Mouse (Mus musculus): ENCODE measurements around the gene Shc1.

Gene Shc1

DNA sequence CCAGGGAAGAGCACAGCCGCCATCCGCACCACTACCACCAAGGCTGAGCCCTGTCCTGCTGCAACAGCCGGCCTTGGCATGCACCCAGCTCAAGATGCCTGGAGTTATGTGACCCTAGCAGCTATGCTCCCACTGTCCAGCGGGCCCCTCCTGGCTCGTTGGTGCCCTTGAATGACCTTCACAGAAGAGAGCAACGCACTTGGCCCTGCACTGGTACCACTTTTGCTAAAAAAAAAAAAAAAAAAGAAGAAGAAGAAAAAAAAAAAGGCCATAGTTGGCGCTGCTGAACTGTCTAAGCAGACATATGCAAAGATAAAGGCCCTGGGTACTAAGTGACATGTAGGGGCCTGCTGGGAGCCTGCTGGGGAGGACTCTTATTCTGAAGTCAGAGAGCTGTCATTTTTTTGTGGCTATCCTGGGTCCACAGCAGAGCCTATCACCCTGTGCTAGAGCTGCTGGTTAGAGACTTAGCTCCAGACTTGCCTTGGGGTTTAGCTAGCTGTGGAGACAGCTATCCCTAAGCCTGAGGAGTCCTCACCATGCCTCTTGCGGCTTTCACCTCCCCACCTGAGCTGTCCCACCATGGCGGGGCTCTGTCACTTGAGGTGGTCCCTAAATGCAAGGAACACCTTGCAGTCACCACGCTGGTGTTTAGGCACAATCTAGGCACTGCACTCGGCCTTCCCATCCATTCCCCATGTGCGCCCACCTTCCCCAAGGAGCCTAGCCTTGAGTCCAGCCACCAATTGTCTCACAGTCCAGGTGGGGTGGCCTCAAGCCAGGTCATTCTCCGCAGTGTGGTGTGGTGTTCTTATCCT is 30.7 kb downstream of the Shc1 start:
- no peak for DNase-seq (ENCODE audit: low read depth in 2 of 2, low spot score in 2 of 2)

DNA sequence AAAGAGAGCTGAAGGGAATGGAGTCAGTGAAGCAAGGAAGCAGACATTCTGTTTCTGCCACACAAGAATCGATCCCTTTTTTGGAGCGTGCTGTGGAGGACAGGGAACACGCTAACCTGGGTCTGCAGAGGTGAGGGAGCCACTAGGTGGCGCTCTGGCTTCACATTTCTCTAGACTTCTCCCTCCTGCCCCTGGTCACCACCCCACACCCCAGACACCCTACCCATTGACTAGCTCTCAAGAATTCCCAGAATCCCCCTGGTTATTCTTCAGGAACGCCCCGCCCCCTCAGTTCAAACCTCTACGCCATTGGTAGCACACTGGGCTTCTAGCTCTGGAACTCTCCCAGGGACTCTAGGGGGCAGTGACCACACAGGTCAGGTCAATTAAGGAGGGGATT is 31.3 kb downstream of the Shc1 start:
- peak; percentile 54 to 65 for DNase-seq (ENCODE audit: low read depth in 2 of 2, low spot score in 2 of 2)

DNA sequence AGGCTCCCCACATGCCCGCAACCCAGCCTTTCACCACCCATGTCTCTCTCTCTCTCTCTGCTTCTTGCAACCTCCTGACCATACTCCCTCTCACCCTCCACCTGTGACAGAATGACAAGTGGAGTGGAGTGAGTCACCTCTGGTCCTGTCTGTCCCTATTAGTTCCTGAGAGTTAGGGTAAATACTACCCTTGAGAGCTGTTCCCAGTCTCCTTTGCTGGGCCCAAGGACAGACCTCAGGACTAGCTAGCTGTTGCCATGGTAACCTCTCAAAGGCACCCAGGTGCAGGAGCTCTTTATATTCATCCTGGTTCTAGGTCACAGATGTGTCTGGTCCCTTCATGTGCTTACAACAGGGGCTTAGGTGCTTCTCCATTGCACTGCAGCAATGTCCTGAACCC is 33.7 kb downstream of the Shc1 start:
- no peak for DNase-seq (ENCODE audit: low read depth in 2 of 2, low spot score in 2 of 2)

DNA sequence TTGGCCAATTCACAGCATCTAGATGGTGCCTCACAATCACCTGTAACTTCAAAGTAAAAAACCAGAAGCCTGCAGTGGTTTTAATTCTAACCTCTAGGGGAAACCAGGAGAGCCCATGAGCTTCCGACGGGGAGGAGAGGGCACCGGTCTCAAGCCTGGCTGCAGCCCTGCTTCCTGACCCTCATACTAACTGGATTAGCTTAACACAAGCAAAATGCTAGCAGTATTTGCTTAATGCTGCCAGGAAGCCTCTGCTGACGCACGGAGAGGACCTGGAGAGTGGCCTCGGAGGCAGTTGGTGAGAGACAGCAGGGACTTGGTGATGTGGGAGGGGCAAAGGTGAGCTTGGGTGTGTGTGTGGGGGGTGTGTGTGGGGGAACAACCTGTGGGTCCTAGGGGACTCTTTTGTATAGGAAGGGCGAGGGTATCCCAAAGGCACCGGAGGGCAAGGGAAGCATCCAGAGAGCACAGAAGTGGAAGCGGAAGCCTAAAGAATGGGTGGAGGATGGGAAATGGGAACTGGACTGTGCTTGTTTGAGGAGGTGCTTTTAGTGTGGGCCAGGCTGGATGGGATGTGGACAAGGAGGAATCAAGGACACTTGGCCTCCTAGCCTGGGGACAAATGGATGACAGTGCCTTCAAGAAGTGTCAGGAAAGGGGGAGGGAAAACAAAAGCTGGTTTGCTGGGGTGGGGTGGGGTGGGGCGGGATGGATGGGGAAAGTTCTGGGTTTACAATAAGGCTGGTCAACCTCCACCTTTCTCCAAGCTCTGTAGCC is 36.3 kb downstream of the Shc1 start, which contains the start of gene Pmvk:
Pmvk (plus strand) TSS at position 141 of the 777 bp plus-strand sequence.
- DNase-seq (ENCODE audit: low read depth in 2 of 2, low spot score in 2 of 2), result no peak

DNA sequence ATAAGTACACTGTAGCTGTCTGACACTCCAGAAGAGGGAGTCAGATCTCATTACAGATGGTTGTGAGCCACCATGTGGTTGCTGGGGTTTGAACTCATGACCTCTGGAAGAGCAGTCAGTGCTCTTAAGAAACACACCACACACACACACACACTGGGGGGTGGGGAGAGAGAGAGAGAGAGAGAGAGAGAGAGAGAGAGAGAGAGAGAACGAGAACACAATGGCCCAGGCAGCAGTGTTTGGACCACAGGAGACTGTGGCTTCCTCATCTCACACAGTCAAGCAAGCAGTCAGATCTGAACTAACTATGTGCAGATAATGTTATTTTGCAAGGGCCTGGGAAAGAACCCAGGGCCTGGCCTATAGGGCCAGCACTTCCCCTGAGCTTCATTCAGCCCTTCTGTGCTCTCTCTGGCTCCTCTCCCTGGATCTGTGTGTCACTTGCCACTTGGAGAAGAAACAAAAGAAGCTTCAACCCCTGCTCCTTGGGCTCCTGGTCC is 37.6 kb downstream of the Shc1 start:
- no peak for DNase-seq (ENCODE audit: low read depth in 2 of 2, low spot score in 2 of 2)

DNA sequence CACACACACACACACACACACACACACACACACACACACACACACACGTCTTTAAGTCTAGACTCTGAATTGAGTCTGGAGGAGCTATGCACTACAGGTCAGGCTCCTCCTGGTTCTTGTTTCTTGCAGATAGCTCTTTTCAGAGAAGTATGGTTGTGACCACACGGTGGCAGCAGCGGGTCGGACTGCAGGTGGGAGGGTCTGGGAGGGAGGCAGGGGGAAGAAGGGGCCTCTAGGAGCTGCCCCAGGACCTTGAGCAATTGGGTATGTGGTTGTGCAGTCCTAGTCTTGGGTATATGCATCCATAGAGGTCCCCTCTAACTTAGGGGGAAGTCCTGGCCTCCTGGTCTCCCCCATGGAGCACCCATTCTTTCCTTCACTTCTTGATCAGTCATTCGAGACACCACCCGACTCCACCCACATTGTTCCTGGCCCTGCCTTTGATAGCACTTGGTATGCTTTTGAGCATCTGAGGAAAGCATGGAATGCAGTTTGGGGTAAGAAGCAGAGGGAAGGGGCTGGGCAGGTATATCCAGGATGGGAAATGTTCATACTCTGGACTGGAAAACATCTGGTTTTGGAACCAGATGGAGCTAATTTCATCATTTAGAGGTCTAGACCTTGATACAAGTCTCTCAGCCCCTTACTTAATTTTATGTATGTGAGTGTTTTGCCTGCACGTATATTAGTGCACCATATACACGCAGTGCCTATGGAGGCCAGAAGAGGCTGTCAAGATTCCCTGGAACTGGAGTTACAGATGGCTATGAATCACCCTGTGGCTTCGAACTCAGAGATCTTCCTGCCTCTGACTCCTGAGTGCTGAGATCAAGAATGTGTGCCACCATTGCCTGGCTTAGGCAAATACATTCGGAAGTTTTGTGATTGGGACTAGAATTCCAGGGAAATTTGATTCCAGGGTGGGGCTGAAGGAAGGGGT is 38.8 kb downstream of the Shc1 start:
- peak; percentile 64 to 78 for DNase-seq (ENCODE audit: low read depth in 2 of 2, low spot score in 2 of 2)

DNA sequence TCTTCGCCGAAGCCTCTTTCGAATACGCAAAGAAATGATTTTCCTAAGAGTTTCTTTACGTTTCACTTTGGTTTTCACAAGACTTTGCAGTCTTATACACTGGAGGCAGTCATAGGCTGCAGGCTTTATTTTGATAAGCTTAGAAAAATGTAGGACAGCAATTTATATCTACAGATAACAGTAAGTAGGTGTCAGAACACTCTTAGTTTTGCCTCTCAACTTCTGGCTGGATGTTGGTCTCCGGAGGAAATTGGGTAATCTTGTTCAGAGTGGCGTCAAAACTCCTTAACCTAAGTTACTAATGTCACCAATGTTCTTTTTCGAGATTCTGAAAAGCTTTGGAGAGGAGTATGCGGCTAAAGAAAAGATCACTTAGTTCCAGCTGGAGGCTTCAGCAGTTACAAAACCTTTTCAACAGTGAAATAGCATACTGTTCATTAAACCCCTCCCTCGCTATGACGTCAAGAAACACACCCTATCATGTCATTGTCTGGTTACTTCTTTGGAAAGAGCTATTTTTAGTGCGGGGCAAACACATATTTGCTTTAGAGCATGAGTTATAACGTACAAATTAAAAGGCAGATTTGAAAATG is 40.2 kb downstream of the Shc1 start:
- no peak for DNase-seq (ENCODE audit: low read depth in 2 of 2, low spot score in 2 of 2)

DNA sequence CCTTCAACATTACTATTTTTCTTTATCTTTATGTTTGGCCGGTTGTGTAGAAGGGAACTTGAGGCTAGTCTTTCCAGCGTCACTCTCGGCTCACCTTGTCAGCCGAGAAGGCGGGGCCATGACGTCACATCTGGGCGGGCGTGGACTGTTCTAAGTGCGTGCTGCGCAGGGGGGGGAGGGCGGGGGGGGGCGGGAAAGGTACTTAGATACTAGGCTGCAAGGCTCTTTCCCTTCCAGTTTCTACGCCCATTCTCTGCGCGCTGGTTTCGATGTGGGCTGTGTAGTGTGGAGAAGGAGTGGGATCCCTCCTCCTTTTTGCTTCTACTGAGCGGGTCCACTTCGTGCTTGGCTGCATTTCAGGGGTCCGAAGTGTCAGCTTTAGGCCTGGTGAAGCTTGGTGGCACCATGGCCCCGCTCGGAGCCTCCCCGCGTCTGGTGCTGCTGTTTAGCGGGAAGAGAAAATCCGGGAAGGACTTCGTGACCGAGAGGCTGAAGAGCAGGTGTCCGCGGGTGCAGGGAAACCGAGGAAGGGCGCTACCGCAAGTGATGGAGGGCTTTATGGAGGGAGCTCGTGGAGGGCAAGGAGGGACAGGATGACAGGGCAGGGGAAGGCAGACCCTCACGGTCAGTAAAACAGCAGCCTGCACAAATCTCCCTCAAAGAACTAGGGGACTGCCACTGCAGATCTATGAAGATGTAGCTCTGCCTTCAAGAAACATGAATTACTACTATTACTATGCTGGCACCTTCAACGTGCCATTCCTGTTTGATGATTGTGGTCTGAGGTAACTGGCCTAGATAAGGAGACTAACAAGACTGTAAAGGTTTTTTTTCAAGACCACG is 40.9 kb downstream of the Shc1 start:
- peak; percentile 88 to 94 for DNase-seq (ENCODE audit: low read depth in 2 of 2, low spot score in 2 of 2)

DNA sequence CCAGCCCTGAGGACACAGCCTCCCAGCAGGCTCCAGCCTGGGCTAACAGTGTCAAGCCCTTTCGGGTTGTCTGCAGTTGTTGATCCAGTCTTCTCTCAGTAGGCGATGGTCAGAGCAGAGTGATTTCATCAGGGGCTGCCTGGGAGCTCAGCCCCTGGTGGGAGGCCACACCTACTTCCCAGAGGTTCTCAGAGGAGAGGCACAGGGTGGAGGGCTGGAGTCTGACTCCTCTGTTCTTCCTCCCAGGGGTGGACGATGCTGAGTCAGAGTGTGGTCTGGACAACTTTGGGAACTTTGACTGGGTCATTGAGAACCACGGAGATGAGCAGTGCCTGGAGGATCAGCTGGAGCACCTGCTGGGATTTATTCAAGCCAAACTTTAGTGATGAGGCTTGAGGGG is 50.0 kb downstream of the Shc1 start:
- DNase-seq (ENCODE audit: low read depth in 2 of 2, low spot score in 2 of 2), result no peak

DNA sequence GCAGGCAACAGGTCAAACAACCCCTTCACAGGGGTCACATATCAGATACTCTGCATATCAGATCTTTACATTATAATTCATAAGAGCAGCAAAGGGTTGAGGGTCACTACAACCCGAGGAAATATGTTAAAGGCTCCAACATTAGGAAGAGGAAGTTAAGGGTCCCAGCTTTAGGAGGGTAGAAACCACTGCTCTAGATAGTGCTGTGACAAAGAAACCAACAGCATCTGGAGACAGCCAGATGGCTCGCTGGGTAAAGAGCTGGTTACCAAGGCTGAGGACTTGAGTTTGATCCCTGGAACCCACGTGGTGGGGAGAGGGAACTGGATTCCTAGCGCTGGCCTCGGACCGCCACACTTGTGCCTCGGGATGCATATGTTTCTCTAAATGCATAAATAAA is 54.0 kb downstream of the Shc1 start:
- no peak for DNase-seq (ENCODE audit: low read depth in 2 of 2, low spot score in 2 of 2)

DNA sequence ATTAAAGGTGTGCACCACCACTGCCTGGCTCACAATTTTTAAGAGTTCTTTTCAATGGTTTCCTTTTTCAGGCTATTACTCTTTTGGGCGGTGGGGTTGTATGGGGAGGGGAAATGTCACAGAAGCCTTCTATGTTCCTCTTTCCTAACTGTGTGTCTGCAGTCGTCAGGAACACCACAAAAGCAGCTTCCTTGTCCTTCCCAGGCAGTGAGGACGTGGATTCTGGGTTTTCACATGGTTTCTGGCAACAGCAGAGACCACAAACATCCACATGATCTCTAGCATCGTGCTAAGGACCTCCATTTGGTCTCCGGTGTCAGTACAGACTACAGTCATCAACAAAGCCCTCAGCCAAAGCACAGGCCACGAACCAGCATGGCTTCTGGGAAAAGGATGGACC is 55.6 kb downstream of the Shc1 start:
- no peak for DNase-seq (ENCODE audit: low read depth in 2 of 2, low spot score in 2 of 2)

DNA sequence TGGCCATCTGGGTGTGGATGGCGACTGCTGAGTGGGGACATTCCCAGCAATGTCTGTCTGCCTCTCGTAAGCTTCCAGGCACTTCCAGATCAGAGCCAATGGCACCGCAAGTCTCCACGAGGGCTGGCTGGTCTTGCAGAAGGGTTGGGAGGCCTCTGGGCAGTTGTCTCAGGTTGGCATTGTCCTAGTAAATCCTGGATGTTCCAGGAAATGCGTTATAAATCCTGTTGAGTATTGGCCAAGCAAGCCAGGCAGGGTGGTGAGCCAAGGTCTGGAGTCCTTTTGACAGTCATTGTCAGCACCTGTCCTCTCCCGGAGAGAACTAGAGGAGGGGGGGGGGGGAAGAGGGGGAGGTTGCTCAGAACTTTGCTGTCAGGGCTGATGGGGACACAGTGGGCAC is 60.8 kb downstream of the Shc1 start:
- no peak for DNase-seq (ENCODE audit: low read depth in 2 of 2, low spot score in 2 of 2)
